ENCODE assay signal across 19 mouse cellular contexts in genomic region chr9:71401667-71402066, GRCm38 (mm10).
"Had no signal": no experiment of that assay in that cellular context is flagged by ENCODE, and none has a peak within 500 bp of the region (broad histone marks: within the 10 kb centered on the region; RNA-seq: fewer than 3 reads in every experiment).

No protein-coding gene starts in this region.

- DNase-seq: kidney, adult 8-10 months; kidney, postnatal 14 days; kidney, postnatal 4 days; layer of hippocampus, adult 9-11 months; liver, embryonic 13.5 days; lung, embryonic 14.5 days; thymus, adult 2 months; thymus, postnatal 14 days; thymus, postnatal 4 days had no signal

- H3K36me3 ChIP-seq: liver, embryonic 13.5 days; midbrain, embryonic 10.5 days; midbrain, embryonic 13.5 days; neural tube, embryonic 13.5 days had no signal

- ATAC-seq: lung, postnatal 0 days; midbrain, embryonic 13.5 days; midbrain, embryonic 16.5 days had no signal

- H3K27me3 ChIP-seq: liver, embryonic 13.5 days; midbrain, embryonic 13.5 days; neural tube, embryonic 13.5 days had no signal

- H3K9me3 ChIP-seq: liver, embryonic 13.5 days; midbrain, embryonic 10.5 days; midbrain, embryonic 13.5 days; neural tube, embryonic 13.5 days had no signal

- H3K9ac ChIP-seq: liver, embryonic 13.5 days; lung, embryonic 14.5 days; midbrain, embryonic 13.5 days; neural tube, embryonic 13.5 days had no signal

- H3K4me3 ChIP-seq: layer of hippocampus, adult 2 months; liver, embryonic 13.5 days; megakaryocyte, embryonic 14.5 days; midbrain, embryonic 10.5 days; midbrain, embryonic 13.5 days; myocyte; neural tube, embryonic 13.5 days had no signal

- H3K27ac ChIP-seq: layer of hippocampus, adult 2 months; liver, embryonic 13.5 days; macrophage; midbrain, embryonic 10.5 days; midbrain, embryonic 13.5 days; neural tube, embryonic 13.5 days; stomach, postnatal 0 days had no signal

- H3K4me2 ChIP-seq: liver, embryonic 13.5 days; lung, embryonic 14.5 days; midbrain, embryonic 13.5 days; neural tube, embryonic 13.5 days had no signal

- H3K4me1 ChIP-seq: liver, embryonic 13.5 days had no signal
